Mouse (Mus musculus) small intestine, adult 2 months (tissue): ENCODE measurements around the gene Tob2.

Source experiments
- CTCF ChIP-seq: fragments of 200-500 bp; IDR thresholded peaks from 2 replicates; pipeline ENCODE4 v1.5.1; 2012; ENCODE audit warnings: low read depth, mild to moderate bottlenecking, control low read depth, inconsistent platforms, low read length, moderate library complexity, mixed read lengths; ENCODE audit not compliant: insufficient replicate concordance, insufficient read length; ENCODE audit errors: extremely low read depth
- POLR2A ChIP-seq: fragments of 200-500 bp; IDR thresholded peaks from 2 replicates; pipeline ENCODE4 v1.6.1; 2012; ENCODE audit warnings: low read depth, mild to moderate bottlenecking, control low read depth, inconsistent platforms, low read length, moderate library complexity

DNA sequence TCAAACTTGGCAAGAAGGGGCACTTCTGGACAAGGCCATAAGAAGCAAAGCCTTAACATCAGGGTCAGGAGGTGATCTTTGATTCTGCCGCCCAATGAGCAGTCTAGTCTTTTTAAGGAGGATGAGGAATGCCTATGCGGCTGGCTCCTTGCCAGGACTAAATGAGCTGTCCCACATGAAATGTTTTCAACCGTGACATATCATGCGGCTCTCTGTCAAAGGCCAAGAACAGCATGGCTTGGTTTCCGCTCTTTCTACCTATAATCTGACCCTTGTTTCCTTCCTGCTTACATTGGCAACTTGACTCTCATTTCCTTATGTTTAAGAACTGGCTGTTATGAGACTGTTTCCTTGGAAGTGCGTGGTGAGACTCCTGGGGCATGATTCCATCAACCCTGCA, 53.0 kb downstream of the Tob2 start:
- TF ChIP-seq POLR2A (no peak), CTCF (no peak)
